Mouse (Mus musculus) CD4-positive, CD25-positive, alpha-beta regulatory T cell, adult 4 months (primary cell): ENCODE data around the gene Kifc5b. TPM values are rescaled to one million over a fixed set of nuclear protein-coding genes. Genes with fewer than 3 reads are reported as not detected.
"Not testable (repeated sequence)": the region's sequence is repeated elsewhere in the genome, so short reads cannot be mapped to it uniquely, and the experiment has no call there.

ENCODE experiments used
- ATAC-seq: one replicate; pipeline ENCODE4 v1.8.0; 2017
- polyA plus RNA-seq, 2 experiments: library from polyadenylated mRNA; unstranded; fragments of 100-300 nt; shearing (Covaris generic); gene quantifications; one replicate each; pipeline ENCODE4 v1.2.1; 2017

Gene Kifc5b
- polyA plus RNA-seq, 2 experiments from 2014 or later: 1.4 to 3.3 TPM

GRCm38 (mm10) chr17:26922368-26922767, 5.5 kb downstream of the Kifc5b start:
- peak; percentile 61 for ATAC-seq

GRCm38 (mm10) chr17:26925414-26925813, 8.5 kb downstream of the Kifc5b start:
- ATAC-seq: not testable (repeated sequence)

- not testable (repeated sequence) for ATAC-seq
Measured at GRCm38 (mm10) chr17:26931795-26932194, 14.9 kb downstream of the Kifc5b start.

GRCm38 (mm10) chr17:26932839-26933398, 16.0 kb downstream of the Kifc5b start, which contains the start of gene Phf1:
Gene Phf1 (plus strand): TSS chr17:26933052.
- ATAC-seq: peak; percentile 90

- no peak for ATAC-seq
Measured at GRCm38 (mm10) chr17:26933419-26933818, 16.5 kb downstream of the Kifc5b start.

GRCm38 (mm10) chr17:26933885-26934827, 17.3 kb downstream of the Kifc5b start:
- ATAC-seq: no peak

GRCm38 (mm10) chr17:26935027-26935426, 18.1 kb downstream of the Kifc5b start:
- ATAC-seq: no peak

GRCm38 (mm10) chr17:26936453-26936852, 19.6 kb downstream of the Kifc5b start:
- no peak for ATAC-seq

- ATAC-seq: no peak
Measured at GRCm38 (mm10) chr17:26936921-26937695, 20.2 kb downstream of the Kifc5b start.

- ATAC-seq: no peak
Measured at GRCm38 (mm10) chr17:26937883-26938695, 21.2 kb downstream of the Kifc5b start.

- peak; percentile 6 for ATAC-seq
Measured at GRCm38 (mm10) chr17:26938731-26939130, 21.8 kb downstream of the Kifc5b start.

- peak; percentile 90 for ATAC-seq
Measured at GRCm38 (mm10) chr17:26939178-26939972, 22.5 kb downstream of the Kifc5b start, which contains the start of gene Cuta. Gene Cuta (minus strand): TSS chr17:26939569.

- no peak for ATAC-seq
Measured at GRCm38 (mm10) chr17:26939973-26940300, 23.0 kb downstream of the Kifc5b start.

- no peak for ATAC-seq
Measured at GRCm38 (mm10) chr17:26941031-26941789, 24.3 kb downstream of the Kifc5b start, which contains the start of gene Syngap1. Gene Syngap1 (plus strand): TSS chr17:26941253.

GRCm38 (mm10) chr17:26941841-26942570, 25.1 kb downstream of the Kifc5b start:
- ATAC-seq: no peak

- no peak for ATAC-seq
Measured at GRCm38 (mm10) chr17:26945824-26946495, 29.1 kb downstream of the Kifc5b start.

GRCm38 (mm10) chr17:26946567-26946966, 29.7 kb downstream of the Kifc5b start:
- ATAC-seq: no peak

GRCm38 (mm10) chr17:26947231-26948100, 30.6 kb downstream of the Kifc5b start:
- ATAC-seq: no peak
